Mouse (Mus musculus): ENCODE data around the gene Zbtb45. TPM values are rescaled to one million over a fixed set of nuclear protein-coding genes. Genes with fewer than 3 reads are reported as not detected.

Zbtb45 gene
- total and polyA plus RNA-seq, 3 experiments, result 6.7 to 17.1 (median 9.5) TPM

DNA sequence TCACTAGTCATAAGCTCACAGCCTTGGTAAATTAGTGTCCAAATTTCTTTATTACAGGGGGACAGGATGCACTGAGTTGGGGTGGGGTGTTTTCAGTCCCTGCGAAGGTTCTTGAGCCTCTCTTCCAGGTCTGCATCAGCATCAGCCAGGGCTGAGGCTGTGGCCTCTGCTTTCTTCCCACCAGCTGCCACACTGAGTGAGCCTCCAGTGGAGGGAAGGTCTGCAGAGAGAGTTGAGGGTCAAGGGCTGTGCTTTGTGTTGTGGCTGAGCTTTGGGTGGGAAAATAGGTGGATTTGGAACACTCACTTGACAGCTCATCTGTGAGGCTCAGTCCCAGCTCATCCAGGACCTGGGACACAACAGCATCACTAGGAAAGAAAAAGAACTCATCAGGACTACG is 22.1 kb upstream of the Zbtb45 start:
- H3K4me1 ChIP-seq (ENCODE audit: control insufficient read depth in 1 of 2, insufficient read depth in 2 of 2), result peaks cover 20 to 71% of the 10 kb centered on the region in 2 experiments
- no peaks in the 10 kb centered on the region for H3K27me3 ChIP-seq (replicated peaks)
- no peak for DNase-seq (ENCODE audit: extremely low read depth)
- H3K36me3 ChIP-seq (replicated peaks in 1 of 2; ENCODE audit: control insufficient read depth in 1 of 2, insufficient read depth in 1 of 2, low read length in 1 of 2), result peaks cover 74 to 85% of the 10 kb centered on the region in 2 experiments
- no peak overlapping the region for H3K4me2 ChIP-seq (ENCODE audit: insufficient read depth, low read depth, poor library complexity, severe bottlenecking)
- H3K79me2 ChIP-seq (replicated peaks; ENCODE audit: control insufficient read depth, extremely low read depth, insufficient read depth, poor library complexity, severe bottlenecking), result peaks cover 23% of the 10 kb centered on the region
- no peak overlapping the region for H3K4me3 ChIP-seq (replicated peaks in 1 of 3; ENCODE audit: low read depth in 2 of 3, low read length in 2 of 3, poor library complexity in 1 of 3)
- in situ Hi-C loops (cut with MboI; ENCODE audit: low pct_ligation_motif_present, low pct_unique_long_range_greater_than_20kb, low sequenced_read_pairs) (no loop called here), dilution Hi-C loops (cut with MboI; ENCODE audit: extremely low pct_ligation_motif_present, extremely low pct_unique_long_range_greater_than_20kb, low sequenced_read_pairs) (no loop called here)
- TF ChIP-seq RCOR1 (conservative IDR thresholded peaks at IDR 0.05; ENCODE audit: low read depth, low read length) (no peak), POLR2A (IDR thresholded peaks at IDR 0.05; ENCODE audit: low read depth, low read length) (peak; percentile 45; the same call in 1 of the 2 replicates)
- H3K27ac ChIP-seq (ENCODE audit: insufficient read depth, low read depth), result no peak overlapping the region
- H3K9me3 ChIP-seq (replicated peaks; ENCODE audit: low read length), result no peaks in the 10 kb centered on the region
- no peak overlapping the region for H3K9ac ChIP-seq (ENCODE audit: insufficient read depth, low read depth)

DNA sequence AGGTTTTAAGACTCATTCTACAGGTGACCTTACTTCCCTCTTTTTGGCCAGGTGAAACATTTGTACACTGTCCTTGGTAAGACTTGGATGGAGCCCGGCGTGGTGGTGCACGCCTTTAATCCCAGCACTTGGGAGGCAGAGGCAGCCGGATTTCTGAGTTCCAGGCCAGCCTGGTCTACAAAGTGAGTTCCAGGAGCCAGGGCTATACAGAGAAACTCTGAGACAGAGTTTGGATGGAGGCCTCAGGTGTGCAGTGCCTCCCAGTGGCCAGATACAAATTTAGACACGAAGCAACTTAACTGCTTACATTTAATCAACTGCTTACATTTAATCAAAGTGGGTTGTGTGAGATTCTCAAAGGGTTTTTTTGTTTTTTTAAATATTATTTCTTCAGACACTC is 21.2 kb upstream of the Zbtb45 start:
- dilution Hi-C loops (cut with MboI; ENCODE audit: extremely low pct_ligation_motif_present, extremely low pct_unique_long_range_greater_than_20kb, low sequenced_read_pairs), result no loop called here
- DNase-seq (ENCODE audit: extremely low read depth), result no peak
- Histone ChIP-seq H3K9ac (ENCODE audit: insufficient read depth, low read depth) (no peak overlapping the region), H3K4me2 (ENCODE audit: insufficient read depth, low read depth, poor library complexity, severe bottlenecking) (no peak overlapping the region), H3K27ac (ENCODE audit: insufficient read depth, low read depth) (no peak overlapping the region), H3K27me3 (replicated peaks) (no peaks in the 10 kb centered on the region), H3K79me2 (replicated peaks; ENCODE audit: control insufficient read depth, extremely low read depth, insufficient read depth, poor library complexity, severe bottlenecking) (peaks cover 23% of the 10 kb centered on the region), H3K4me1 (ENCODE audit: control insufficient read depth in 1 of 2, insufficient read depth in 2 of 2) (peaks cover 22 to 73% of the 10 kb centered on the region in 2 experiments), H3K36me3 (replicated peaks in 1 of 2; ENCODE audit: control insufficient read depth in 1 of 2, insufficient read depth in 1 of 2, low read length in 1 of 2) (peaks cover 78 to 89% of the 10 kb centered on the region in 2 experiments), H3K4me3 (replicated peaks in 1 of 3; ENCODE audit: low read depth in 2 of 3, low read length in 2 of 3, poor library complexity in 1 of 3) (no peak overlapping the region), H3K9me3 (replicated peaks; ENCODE audit: low read length) (no peaks in the 10 kb centered on the region)
- in situ Hi-C loops (cut with MboI; ENCODE audit: low pct_ligation_motif_present, low pct_unique_long_range_greater_than_20kb, low sequenced_read_pairs), result no loop called here
- TF ChIP-seq MAFK (IDR thresholded peaks at IDR 0.05; ENCODE audit: insufficient replicate concordance, low read length) (no peak), JUN (IDR thresholded peaks at IDR 0.05; ENCODE audit: insufficient read depth, low read depth, low read length) (no peak), RAD21 (IDR thresholded peaks at IDR 0.05; ENCODE audit: low read depth, low read length) (peak; percentile 30), E2F4 (IDR thresholded peaks at IDR 0.05; ENCODE audit: insufficient replicate concordance, low read depth, low read length) (no peak), KAT2A (IDR thresholded peaks at IDR 0.05; ENCODE audit: insufficient replicate concordance, low read length) (no peak), ELF1 (IDR thresholded peaks at IDR 0.05; ENCODE audit: low read depth, low read length) (no peak), POLR2AphosphoS2 (IDR thresholded peaks at IDR 0.05; ENCODE audit: low read depth, low read length) (no peak), PAX5 (IDR thresholded peaks at IDR 0.05; ENCODE audit: low read length) (no peak), CTCF (conservative IDR thresholded peaks at IDR 0.05 in 1 of 2, IDR thresholded peaks at IDR 0.05 in 1 of 2; ENCODE audit: low read depth in 2 of 2, low read length in 2 of 2) (peak in 1 of 2 experiments; percentile 58; a peak in 2 of 4 replicates), GABPA (IDR thresholded peaks at IDR 0.05; ENCODE audit: insufficient replicate concordance, low read depth, low read length) (no peak), HCFC1 (IDR thresholded peaks at IDR 0.05; ENCODE audit: low read depth, low read length) (no peak), NELFE (IDR thresholded peaks at IDR 0.05; ENCODE audit: low read depth, low read length) (no peak), CHD1 (IDR thresholded peaks at IDR 0.05; ENCODE audit: low read depth, low read length) (no peak), ZMIZ1 (IDR thresholded peaks at IDR 0.05; ENCODE audit: low read depth, low read length) (no peak), IRF4 (IDR thresholded peaks at IDR 0.05; ENCODE audit: low read depth, low read length) (no peak), SMC3 (IDR thresholded peaks at IDR 0.05; ENCODE audit: low read depth, low read length) (peak; percentile 17; the same call in 1 of the 2 replicates), ZKSCAN1 (IDR thresholded peaks at IDR 0.05; ENCODE audit: borderline replicate concordance, low read depth, low read length) (no peak)

All from CH12.LX (cell line).